Mouse (Mus musculus) leukemia stem cell, adult 10-12 weeks (primary cell): ENCODE results near the gene Mob3a. TPM values are rescaled to one million over a fixed set of nuclear protein-coding genes. Genes with fewer than 3 reads are reported as not detected.

Experiments used
- polyA plus RNA-seq: library from polyadenylated mRNA; stranded (reverse); fragments of >175 nt; gene quantifications from 2 replicates; pipeline ENCODE4 v1.2.3, GENCODE M21; 2012; ENCODE audit warnings: low replicate concordance

The Mob3a gene
- polyA plus RNA-seq: 20.5 and 25.8 TPM in 2 replicates

GRCm38 (mm10) chr10:80701721-80702535 lies at the start of gene Mob3a, which contains the start of gene Izumo4:
Gene Mob3a, minus strand, starts transcription at chr10:80701977.
Gene Izumo4, plus strand, starts transcription at chr10:80702184.

GRCm38 (mm10) chr10:80742180-80742978 lies 40.6 kb upstream of the Mob3a start, which contains the start of gene Ap3d1:
Gene Ap3d1, minus strand, starts transcription at chr10:80742264.

GRCm38 (mm10) chr10:80677942-80678436 lies 23.8 kb downstream of the Mob3a start, which contains the start of gene Mknk2:
Gene Mknk2, minus strand, starts transcription at chr10:80678112.

GRCm38 (mm10) chr10:80656863-80657623 lies 44.7 kb downstream of the Mob3a start, which contains the start of gene Btbd2:
Gene Btbd2, minus strand, starts transcription at chr10:80657071.

Other genes with a start within 250 kb of the Mob3a start
- gene Onecut3, start 207.1 kb downstream of the Mob3a start, polyA plus RNA-seq: not detected in 2 replicates
- not detected in 2 replicates for gene Atp8b3, start 162.9 kb downstream of the Mob3a start, polyA plus RNA-seq
- 189 and 285 TPM in 2 replicates for gene Rexo1, start 140.4 kb downstream of the Mob3a start, polyA plus RNA-seq
- gene Klf16, start 124.7 kb downstream of the Mob3a start, polyA plus RNA-seq: 191 and 227 TPM in 2 replicates
- 634 and 1,312 TPM in 2 replicates for gene Abhd17a, start 111.6 kb downstream of the Mob3a start, polyA plus RNA-seq
- gene Scamp4, start 99.1 kb downstream of the Mob3a start, polyA plus RNA-seq: 82.3 and 112 TPM in 2 replicates
- 31.5 and 42.1 TPM in 2 replicates for gene Adat3, start 99.1 kb downstream of the Mob3a start, polyA plus RNA-seq
- gene Gm49322, start 96.0 kb downstream of the Mob3a start, polyA plus RNA-seq: 1.0 and 3.8 TPM in 2 replicates
- gene Csnk1g2, start 79.1 kb downstream of the Mob3a start, polyA plus RNA-seq: 465 and 492 TPM in 2 replicates
- gene Btbd2, start 44.9 kb downstream of the Mob3a start, polyA plus RNA-seq: 22.7 and 32.6 TPM in 2 replicates
- 655 and 955 TPM in 2 replicates for gene Mknk2, start 23.9 kb downstream of the Mob3a start, polyA plus RNA-seq
- gene Izumo4, start 207 bp upstream of the Mob3a start, polyA plus RNA-seq: 8.8 and 12.5 TPM in 2 replicates
- 30.9 and 34.8 TPM in 2 replicates for gene Ap3d1, start 40.3 kb upstream of the Mob3a start, polyA plus RNA-seq
- 210 and 242 TPM in 2 replicates for gene Dot1l, start 53.2 kb upstream of the Mob3a start, polyA plus RNA-seq
- 1,203 and 1,963 TPM in 2 replicates for gene Sf3a2, start 96.2 kb upstream of the Mob3a start, polyA plus RNA-seq
- gene Plekhj1, start 96.6 kb upstream of the Mob3a start, polyA plus RNA-seq: 158 and 168 TPM in 2 replicates
- gene Amh, start 103.3 kb upstream of the Mob3a start, polyA plus RNA-seq: 1.6 and 3.6 TPM in 2 replicates
- not detected in 2 replicates for gene Jsrp1, start 111.5 kb upstream of the Mob3a start, polyA plus RNA-seq
- gene Oaz1, start 124.7 kb upstream of the Mob3a start, polyA plus RNA-seq: 1,955 and 2,032 TPM in 2 replicates
- gene Lingo3, start 142.1 kb upstream of the Mob3a start, polyA plus RNA-seq: 0.27 and 0.65 TPM in 2 replicates
- gene Lsm7, start 153.2 kb upstream of the Mob3a start, polyA plus RNA-seq: 82.8 and 101 TPM in 2 replicates
- 289 and 463 TPM in 2 replicates for gene Sppl2b, start 153.3 kb upstream of the Mob3a start, polyA plus RNA-seq
- gene Tmprss9, start 169.9 kb upstream of the Mob3a start, polyA plus RNA-seq: 0.36 and 1.6 TPM in 2 replicates
- gene Timm13, start 199.0 kb upstream of the Mob3a start, polyA plus RNA-seq: 135 and 264 TPM in 2 replicates
- 5.7 and 6.6 TPM in 2 replicates for gene Lmnb2, start 216.3 kb upstream of the Mob3a start, polyA plus RNA-seq
- 5.7 and 9.6 TPM in 2 replicates for gene Gadd45b, start 228.1 kb upstream of the Mob3a start, polyA plus RNA-seq